Mouse (Mus musculus): Measurements from ENCODE around the gene Actg1.

- TF ChIP-seq CTCF (IDR thresholded peaks at IDR 0.05; ENCODE audit: extremely low read depth, insufficient read depth, insufficient read length, insufficient replicate concordance) (no peak), POLR2A (IDR thresholded peaks at IDR 0.05; ENCODE audit: low read depth, low read length) (no peak)
Observed at GRCm38 (mm10) chr11:120298441-120299141, 49.8 kb downstream of the Actg1 start.
